Mouse (Mus musculus) small intestine, adult 2 months (tissue): Measurements from ENCODE around the gene Arnt. TPM values are rescaled to one million over a fixed set of nuclear protein-coding genes. Genes with fewer than 3 reads are reported as not detected.

Experiments
- H3K27ac ChIP-seq: fragments of 200-500 bp; 2 replicates; pipeline ENCODE4 v1.5.1; 2012; ENCODE audit warnings: low read depth, low read length, control low read depth, inconsistent platforms; ENCODE audit not compliant: insufficient read depth
- H3K27me3 ChIP-seq: fragments of 200-500 bp; 2 replicates; pipeline ENCODE4 v1.6.1; 2012; ENCODE audit warnings: mild to moderate bottlenecking, moderate library complexity, low read length, inconsistent platforms; ENCODE audit not compliant: control insufficient read depth, insufficient read depth
- H3K36me3 ChIP-seq: fragments of 200-500 bp; 2 replicates; pipeline ENCODE4 v1.6.1; 2012; ENCODE audit warnings: mild to moderate bottlenecking, low read length, control low read depth, inconsistent platforms; ENCODE audit not compliant: control insufficient read depth, insufficient read depth
- H3K4me1 ChIP-seq: fragments of 200-500 bp; 2 replicates; pipeline ENCODE4 v1.6.1; 2012; ENCODE audit warnings: low read length, inconsistent platforms, mixed read lengths; ENCODE audit not compliant: control insufficient read depth, insufficient read depth, insufficient read length
- H3K4me3 ChIP-seq: fragments of 200-500 bp; 2 replicates; pipeline ENCODE4 v1.5.1; 2012; ENCODE audit warnings: low read depth, mild to moderate bottlenecking, control low read depth, inconsistent platforms, low read length, moderate library complexity
- CTCF ChIP-seq: fragments of 200-500 bp; IDR thresholded peaks from 2 replicates; pipeline ENCODE4 v1.5.1; 2012; ENCODE audit warnings: low read depth, mild to moderate bottlenecking, control low read depth, inconsistent platforms, low read length, moderate library complexity, mixed read lengths; ENCODE audit not compliant: insufficient replicate concordance, insufficient read length; ENCODE audit errors: extremely low read depth
- POLR2A ChIP-seq: fragments of 200-500 bp; IDR thresholded peaks from 2 replicates; pipeline ENCODE4 v1.6.1; 2012; ENCODE audit warnings: low read depth, mild to moderate bottlenecking, control low read depth, inconsistent platforms, low read length, moderate library complexity
- WGBS: fragments of 180-500 bp; shearing (Covaris S2); methylation state at CpG from one replicate; pipeline ENCODE4 v1.1.7; 2018; 5-methylcytosine and 5-hydroxymethylcytosine counted together
- polyA plus RNA-seq: library from polyadenylated mRNA; depleted of rRNA; stranded (reverse); fragments of >200 nt; gene quantifications from 2 replicates; pipeline ENCODE4 v1.2.3, GENCODE M21; 2012

The Arnt gene
- polyA plus RNA-seq, 1 experiment, result 29.5 TPM

DNA sequence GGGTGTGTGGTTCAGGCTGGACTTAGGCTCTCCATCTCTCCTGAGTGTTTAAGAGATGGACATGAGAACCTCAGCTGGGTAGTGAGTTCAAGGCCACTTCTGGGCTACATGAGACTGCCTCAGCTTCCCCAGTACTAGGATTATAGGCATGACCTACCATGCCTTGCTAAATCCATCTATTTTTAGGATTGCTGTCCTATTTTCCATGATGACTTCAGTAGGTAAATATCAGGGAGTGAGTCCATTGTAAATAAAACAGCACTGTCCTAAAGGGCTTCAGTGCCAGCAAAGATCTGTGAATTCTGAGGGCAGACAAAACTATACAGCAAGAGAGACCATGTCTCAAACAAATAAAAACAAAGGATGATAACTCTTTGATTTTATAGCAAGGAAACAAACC, 5.5 kb downstream of the Arnt start:
- H3K4me1 ChIP-seq, result peaks cover 2% of the 10 kb centered on the region; the same call in 1 of the 2 replicates
- TF ChIP-seq CTCF (no peak), POLR2A (no peak)
- no peak overlapping the region for H3K27ac ChIP-seq
- no peak overlapping the region for H3K4me3 ChIP-seq
- no peaks in the 10 kb centered on the region for H3K27me3 ChIP-seq
- H3K36me3 ChIP-seq, result peaks cover 11% of the 10 kb centered on the region; the same call in 1 of the 2 replicates

GRCm38 (mm10) chr3:95442406-95443117, 8.4 kb downstream of the Arnt start:
- peaks cover 2% of the 10 kb centered on the region; the same call in 1 of the 2 replicates for H3K4me1 ChIP-seq
- no peak overlapping the region for H3K4me3 ChIP-seq
- 69% methylated on average over 5 of the region's 5 CpGs for WGBS
- H3K27ac ChIP-seq, result no peak overlapping the region
- H3K27me3 ChIP-seq, result no peaks in the 10 kb centered on the region
- peaks cover 3% of the 10 kb centered on the region; the same call in 1 of the 2 replicates for H3K36me3 ChIP-seq
- no peak for TF ChIP-seq CTCF
- TF ChIP-seq POLR2A, result no peak

- Histone ChIP-seq H3K4me3 (no peak overlapping the region), H3K36me3 (peaks cover 5% of the 10 kb centered on the region), H3K27me3 (no peaks in the 10 kb centered on the region), H3K4me1 (peaks cover 2% of the 10 kb centered on the region; the same call in 1 of the 2 replicates), H3K27ac (no peak overlapping the region)
- WGBS, result 67% methylated on average over 4 of the region's 4 CpGs
- TF ChIP-seq POLR2A, result no peak
- TF ChIP-seq CTCF, result no peak
Measured at GRCm38 (mm10) chr3:95445311-95445710, 11.1 kb downstream of the Arnt start.

GRCm38 (mm10) chr3:95450408-95450807, 16.2 kb downstream of the Arnt start:
- H3K27me3 ChIP-seq, result no peaks in the 10 kb centered on the region
- H3K27ac ChIP-seq, result no peak overlapping the region
- no peak overlapping the region for H3K4me3 ChIP-seq
- H3K4me1 ChIP-seq, result no peaks in the 10 kb centered on the region
- no peak for TF ChIP-seq CTCF
- peaks cover 27% of the 10 kb centered on the region for H3K36me3 ChIP-seq
- WGBS, result 40% methylated on average over 1 of the region's 1 CpGs

GRCm38 (mm10) chr3:95450915-95451314, 16.7 kb downstream of the Arnt start:
- 95% methylated on average over 3 of the region's 3 CpGs for WGBS
- H3K27ac ChIP-seq, result no peak overlapping the region

DNA sequence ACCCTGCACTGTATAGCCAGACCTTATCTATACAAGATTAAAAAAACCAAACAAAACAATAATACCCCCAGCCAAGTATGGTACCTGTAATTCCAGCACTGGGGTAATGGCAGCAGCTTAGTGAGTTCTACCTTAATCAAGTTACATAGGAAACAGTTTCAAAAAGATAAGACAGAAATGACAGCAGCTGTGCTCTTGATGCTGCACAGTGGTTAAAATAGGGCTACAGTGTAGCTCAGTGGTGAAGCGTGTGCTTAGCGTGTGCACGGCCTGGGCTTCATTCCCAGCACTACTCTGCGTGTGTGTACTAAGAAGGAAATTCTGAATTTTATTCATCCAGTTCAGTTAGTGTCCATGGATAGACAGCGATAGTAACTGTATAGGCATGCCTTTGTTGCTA, 22.2 kb downstream of the Arnt start:
- TF ChIP-seq CTCF (no peak), POLR2A (no peak)
- Histone ChIP-seq H3K36me3 (peaks cover 27% of the 10 kb centered on the region), H3K27ac (no peak overlapping the region), H3K27me3 (no peaks in the 10 kb centered on the region), H3K4me1 (no peaks in the 10 kb centered on the region), H3K4me3 (no peak overlapping the region)
- WGBS, result 95% methylated on average over 5 of the region's 5 CpGs

More at GRCm38 (mm10) chr3:95450915-95451314, 16.7 kb downstream of the Arnt start:
- TF ChIP-seq POLR2A (no peak), CTCF (no peak)
- no peaks in the 10 kb centered on the region for H3K4me1 ChIP-seq
- H3K4me3 ChIP-seq, result no peak overlapping the region
- H3K36me3 ChIP-seq, result peaks cover 27% of the 10 kb centered on the region
- H3K27me3 ChIP-seq, result no peaks in the 10 kb centered on the region

GRCm38 (mm10) chr3:95457758-95458157, 23.6 kb downstream of the Arnt start:
- Histone ChIP-seq H3K4me3 (no peak overlapping the region), H3K4me1 (no peaks in the 10 kb centered on the region), H3K36me3 (peaks cover 22% of the 10 kb centered on the region), H3K27me3 (no peaks in the 10 kb centered on the region), H3K27ac (no peak overlapping the region)
- TF ChIP-seq CTCF, result no peak
- no peak for TF ChIP-seq POLR2A
- 67% methylated on average over 3 of the region's 3 CpGs for WGBS
